In the genomic region with DNA sequence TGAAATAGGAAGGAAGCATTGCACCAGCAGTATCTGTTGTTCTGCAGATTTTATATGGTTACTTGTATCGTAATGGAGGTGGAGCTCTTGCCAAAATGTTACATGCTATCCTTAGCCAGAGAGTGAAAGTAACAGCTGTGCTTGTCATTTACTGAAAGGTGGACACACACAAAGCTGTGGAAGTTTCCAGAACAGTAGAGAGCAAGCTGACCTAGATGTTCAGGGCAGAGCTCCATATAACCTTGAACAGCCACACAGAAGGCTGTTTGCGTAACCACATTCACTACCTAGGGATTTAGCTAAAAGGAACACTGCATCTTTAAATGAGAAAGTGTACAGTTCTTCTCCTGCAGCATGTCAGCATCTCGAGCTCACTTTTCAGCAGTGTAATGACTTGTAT, we compare ENCODE assay signal across 17 mouse cellular contexts. TPM values are rescaled to one million over a fixed set of nuclear protein-coding genes. Genes with fewer than 3 reads are reported as not detected.
DNase-seq lines count a peak whose midpoint lies in the region; ATAC-seq and TF ChIP-seq lines count a peak whose summit lies in the region.
"Had no signal": no experiment of that assay in that cellular context is flagged by ENCODE, and none has a peak within 500 bp of the region (broad histone marks: within the 10 kb centered on the region; RNA-seq: fewer than 3 reads in every experiment).

No protein-coding gene starts in this region.

- no peaks in the 10 kb centered on the region for H3K9me3 ChIP-seq in heart, embryonic 12.5 days (replicated peaks)
- H3K9me3 ChIP-seq: limb, embryonic 13.5 days; neural tube, embryonic 15.5 days had no signal

- no peaks in the 10 kb centered on the region for H3K27me3 ChIP-seq in heart, embryonic 12.5 days (replicated peaks)
- H3K27me3 ChIP-seq in liver, adult 2 months (ENCODE audit: control insufficient read depth, insufficient read depth, low read length) = no peaks in the 10 kb centered on the region
- H3K27me3 ChIP-seq: limb, embryonic 13.5 days; neural tube, embryonic 15.5 days had no signal

- peaks cover 89% of the 10 kb centered on the region for H3K36me3 ChIP-seq in heart, embryonic 12.5 days
- peaks cover 45% of the 10 kb centered on the region for H3K36me3 ChIP-seq in liver, adult 2 months (ENCODE audit: control insufficient read depth, insufficient read depth, low read length)

- TF ChIP-seq POLR2A in liver, adult 2 months (IDR thresholded peaks at IDR 0.05; ENCODE audit: extremely low read depth, insufficient read depth, low read length) = no peak

- no peak overlapping the region for H3K4me3 ChIP-seq in heart, embryonic 12.5 days
- H3K4me3 ChIP-seq in liver, adult 2 months (ENCODE audit: insufficient read depth, low read depth, low read length) = no peak overlapping the region
- H3K4me3 ChIP-seq: limb, embryonic 13.5 days; neural tube, embryonic 15.5 days had no signal

- no peak overlapping the region for H3K9ac ChIP-seq in heart, embryonic 12.5 days
- no peak overlapping the region for H3K9ac ChIP-seq in liver, adult 2 months (ENCODE audit: low read depth, low read length)
- H3K9ac ChIP-seq: limb, embryonic 13.5 days; neural tube, embryonic 15.5 days had no signal

- H3K79me2 ChIP-seq in liver, adult 2 months (ENCODE audit: control insufficient read depth, insufficient read depth, low read length) = no peaks in the 10 kb centered on the region

- no peak for TF ChIP-seq CTCF in liver, adult 2 months (IDR thresholded peaks at IDR 0.05; ENCODE audit: low read depth, low read length)

- WGBS in heart, embryonic 12.5 days = 90% methylated on average over 3 of the region's 3 CpGs
- WGBS in liver, adult 2 months = 65% methylated on average over 3 of the region's 3 CpGs

- no peak overlapping the region for H3K4me2 ChIP-seq in heart, embryonic 12.5 days
- H3K4me2 ChIP-seq: limb, embryonic 13.5 days; midbrain, embryonic 11.5 days; neural tube, embryonic 15.5 days had no signal

- peak; percentile 35 for DNase-seq in cerebellum, adult 11-12 months
- DNase-seq in cerebellum, postnatal 4 days (ENCODE audit: low spot score in 2 of 2) = no peak
- peak; percentile 92 for DNase-seq in heart, adult 11 months
- peak; percentile 85 for DNase-seq in liver, adult 2 months (ENCODE audit: extremely low read depth, low read depth, low spot score)
- no peak for DNase-seq in liver
- no peak for DNase-seq in embryo, embryonic 10.5 days (ENCODE audit: low spot score)
- DNase-seq: heart, postnatal 14 days; kidney, adult 8-10 months; lung, adult 18-20 months; lung, postnatal 4 days; thymus, postnatal 25 days had no signal

- no peaks in the 10 kb centered on the region for H3K4me1 ChIP-seq in heart, embryonic 12.5 days (replicated peaks)
- no peaks in the 10 kb centered on the region for H3K4me1 ChIP-seq in liver, adult 2 months (ENCODE audit: control insufficient read depth, insufficient read depth, low read length)
- H3K4me1 ChIP-seq: limb, embryonic 13.5 days; neural tube, embryonic 15.5 days had no signal

- H3K27ac ChIP-seq in heart, embryonic 12.5 days (ENCODE audit: poor library complexity, severe bottlenecking) = no peak overlapping the region
- H3K27ac ChIP-seq in liver, adult 2 months (replicated peaks; ENCODE audit: insufficient read depth, low read depth, low read length) = no peak overlapping the region
- H3K27ac ChIP-seq: limb, embryonic 13.5 days; neural tube, embryonic 15.5 days; stomach, postnatal 0 days had no signal

- ATAC-seq in heart, embryonic 12.5 days (ENCODE audit: insufficient number of reproducible peaks, low FRiP score) = no peak
- ATAC-seq: forebrain, embryonic 14.5 days had no signal

RNA-seq across cellular contexts. Expression of gene Ypel1, which starts 25.2 kb away (rescaled TPM):
- 14.4 and 15.4 TPM in 2 replicates for polyA plus RNA-seq in heart, embryonic 12.5 days (2016; fragmentation: Nextera tagmentation; extraction: Ambion mirVana)
- 0.34 and 0.55 TPM in 2 replicates for total RNA-seq in liver, adult 2 months (2014; rRNA removed)
- 0.43 and 0.78 TPM in 2 replicates for polyA plus RNA-seq in liver, adult 2 months (2012; rRNA removed)

Comparison
In these comparisons a context has a peak if more than half of its experiments do, and no peak if none do; other contexts are left out.
1. DNase-seq: peak in cerebellum, adult 11-12 months (single experiment), heart, adult 11 months (single experiment) and liver, adult 2 months (single experiment); none in cerebellum, postnatal 4 days (0 of 2), liver (single experiment) and embryo, embryonic 10.5 days (single experiment).